Mouse (Mus musculus): Measurements from ENCODE around the gene Kbtbd7. TPM values are rescaled to one million over a fixed set of nuclear protein-coding genes. Genes with fewer than 3 reads are reported as not detected.
"Not testable (repeated sequence)": the region's sequence is repeated elsewhere in the genome, so short reads cannot be mapped to it uniquely, and the experiment has no call there.

Gene Kbtbd7
- total RNA-seq, 2 experiments from 2014 or later: 42.8 to 44.0 TPM

GRCm38 (mm10) chr14:79451681-79452590 lies 25.6 kb downstream of the Kbtbd7 start, which contains the start of gene Kbtbd6:
Gene Kbtbd6, plus strand, starts transcription at chr14:79451835.
- peak; percentile 76 to 80 for DNase-seq

- not testable (repeated sequence) for DNase-seq
These were observed 26.3 kb downstream of the Kbtbd7 start for GRCm38 (mm10) chr14:79452591-79452934.

- DNase-seq: no peak
These were observed 34.1 kb downstream of the Kbtbd7 start for GRCm38 (mm10) chr14:79460401-79460800.

GRCm38 (mm10) chr14:79460988-79461387 lies 34.7 kb downstream of the Kbtbd7 start:
- DNase-seq: no peak

- DNase-seq: no peak
These were observed 39.3 kb downstream of the Kbtbd7 start for GRCm38 (mm10) chr14:79465623-79466022.

- DNase-seq: peak in 1 of 2 experiments; percentile 42
These were observed 41.3 kb downstream of the Kbtbd7 start for GRCm38 (mm10) chr14:79467621-79468020.

GRCm38 (mm10) chr14:79473384-79473783 lies 47.1 kb downstream of the Kbtbd7 start:
- no peak for DNase-seq

Other genes starting within 250 kb of the Kbtbd7 start
- gene Zfp957, start 179.1 kb upstream of the Kbtbd7 start, total RNA-seq (2021): not detected
- gene Rgcc, start 124.9 kb upstream of the Kbtbd7 start, total RNA-seq (2021): 10 to 100 TPM; 44.6 to 44.8 TPM
- gene Naa16, start 35.7 kb upstream of the Kbtbd7 start, total RNA-seq (2021): 10 to 100 TPM; 16.1 to 18.2 TPM
- gene Mtrf1, start 28.7 kb upstream of the Kbtbd7 start, total RNA-seq (2021): 1 to 10 TPM; 5.5 to 5.7 TPM
- 1 to 10 TPM in 1 of 2 experiments, under 1 TPM in 1; 0.81 to 1.3 TPM for gene Kbtbd6, start 25.3 kb downstream of the Kbtbd7 start, total RNA-seq (2021)
- 1 to 10 TPM; 5.0 to 5.2 TPM for gene Elf1, start 54.7 kb downstream of the Kbtbd7 start, total RNA-seq (2021)
- 10 to 100 TPM; 55.4 to 56.7 TPM for gene Wbp4, start 55.0 kb downstream of the Kbtbd7 start, total RNA-seq (2021)
- gene Sugt1, start 161.2 kb downstream of the Kbtbd7 start, total RNA-seq (2021): 10 to 100 TPM; 81.6 to 96.0 TPM
- gene Cnmd, start 235.7 kb downstream of the Kbtbd7 start, total RNA-seq (2021): 1 to 10 TPM; 1.3 to 1.5 TPM

Measured in layer of hippocampus, postnatal 36 days (tissue).